Mouse (Mus musculus) layer of hippocampus, adult 2 months (tissue): ENCODE data around the gene Cfap43. TPM values are rescaled to one million over a fixed set of nuclear protein-coding genes. Genes with fewer than 3 reads are reported as not detected.
A peak's percentile ranks its signal among the peaks of the same experiment; 100 is the strongest.
"Not testable (repeated sequence)": the region's sequence is repeated elsewhere in the genome, so short reads cannot be mapped to it uniquely, and the experiment has no call there.

ENCODE experiments used
- DNase-seq, 2 experiments: peaks; one replicate each; pipeline ENCODE4 v3.0.0; 2022; ENCODE audit warnings: low spot score in 2 of 2
- H3K27ac ChIP-seq: fragments of 200-600 bp; 2 replicates; pipeline ENCODE4 v1.8.1; 2022
- H3K4me3 ChIP-seq: fragments of 200-600 bp; 2 replicates; pipeline ENCODE4 v1.8.1; 2022; ENCODE audit warnings: mild to moderate bottlenecking
- CTCF ChIP-seq: fragments of 200-600 bp; conservative IDR thresholded peaks from 2 replicates; pipeline ENCODE4 v1.8.1; 2022; ENCODE audit warnings: antibody characterized with exemption, mild to moderate bottlenecking, moderate library complexity
- total RNA-seq, 2 experiments: library from RNA; stranded (reverse); gene quantifications; 2 replicates each; pipeline ENCODE4 v1.2.3; 2021

Cfap43 gene
- total RNA-seq, 2 experiments from 2014 or later = 0.37 to 0.95 TPM

GRCm38 (mm10) chr19:47849735-47850134 is 69.4 kb downstream of the Cfap43 start:
- Histone ChIP-seq H3K27ac (no peak overlapping the region), H3K4me3 (no peak overlapping the region)
- no peak for TF ChIP-seq CTCF
- no peak for DNase-seq

- not testable (repeated sequence) for DNase-seq, H3K4me3 ChIP-seq, H3K27ac ChIP-seq
Observed at GRCm38 (mm10) chr19:47841234-47841633, 77.9 kb downstream of the Cfap43 start.

- DNase-seq = no peak
- Histone ChIP-seq H3K27ac (peak overlapping the region; percentile 43; the same call in 1 of the 2 replicates), H3K4me3 (peak overlapping the region; percentile 63)
- TF ChIP-seq CTCF = no peak
Observed at GRCm38 (mm10) chr19:47837527-47837901, 81.6 kb downstream of the Cfap43 start.

GRCm38 (mm10) chr19:47836701-47837526 is 82.2 kb downstream of the Cfap43 start:
- peak; percentile 81 for TF ChIP-seq CTCF
- Histone ChIP-seq H3K4me3 (peak overlapping the region; percentile 63), H3K27ac (peak overlapping the region; percentile 43; the same call in 1 of the 2 replicates)
- DNase-seq = peak in 1 of 2 experiments; percentile 47

GRCm38 (mm10) chr19:47835776-47836175 is 83.3 kb downstream of the Cfap43 start:
- no peak for DNase-seq
- H3K4me3 ChIP-seq = no peak overlapping the region
- H3K27ac ChIP-seq = no peak overlapping the region
- TF ChIP-seq CTCF = no peak

GRCm38 (mm10) chr19:47834614-47835013 is 84.5 kb downstream of the Cfap43 start:
- no peak for TF ChIP-seq CTCF
- no peak for DNase-seq

GRCm38 (mm10) chr19:47832316-47832715 is 86.8 kb downstream of the Cfap43 start:
- Histone ChIP-seq H3K4me3 (no peak overlapping the region), H3K27ac (no peak overlapping the region)
- no peak for DNase-seq
- TF ChIP-seq CTCF = no peak

More at GRCm38 (mm10) chr19:47834614-47835013, 84.5 kb downstream of the Cfap43 start:
- no peak overlapping the region for H3K4me3 ChIP-seq
- no peak overlapping the region for H3K27ac ChIP-seq

GRCm38 (mm10) chr19:47831111-47831510 is 88.0 kb downstream of the Cfap43 start:
- no peak for DNase-seq
- no peak overlapping the region for H3K4me3 ChIP-seq
- H3K27ac ChIP-seq = no peak overlapping the region
- TF ChIP-seq CTCF = no peak

- Histone ChIP-seq H3K27ac (no peak overlapping the region), H3K4me3 (no peak overlapping the region)
- TF ChIP-seq CTCF = no peak
- DNase-seq = no peak
Observed at GRCm38 (mm10) chr19:47829913-47830450, 89.1 kb downstream of the Cfap43 start.

GRCm38 (mm10) chr19:47824026-47824425 is 95.1 kb downstream of the Cfap43 start:
- DNase-seq = no peak
- TF ChIP-seq CTCF = no peak
- no peak overlapping the region for H3K27ac ChIP-seq
- H3K4me3 ChIP-seq = no peak overlapping the region

GRCm38 (mm10) chr19:47822143-47822796 is 96.8 kb downstream of the Cfap43 start:
- DNase-seq = no peak

GRCm38 (mm10) chr19:47821494-47821872 is 97.6 kb downstream of the Cfap43 start:
- no peak overlapping the region for H3K4me3 ChIP-seq
- DNase-seq = no peak
- no peak overlapping the region for H3K27ac ChIP-seq
- no peak for TF ChIP-seq CTCF

More at GRCm38 (mm10) chr19:47822143-47822796, 96.8 kb downstream of the Cfap43 start:
- Histone ChIP-seq H3K4me3 (no peak overlapping the region), H3K27ac (no peak overlapping the region)
- peak; percentile 26 for TF ChIP-seq CTCF

- peak; percentile 79 for TF ChIP-seq CTCF
- Histone ChIP-seq H3K27ac (no peak overlapping the region), H3K4me3 (no peak overlapping the region)
- DNase-seq = peak; percentile 80 to 86
Observed at GRCm38 (mm10) chr19:47820832-47821493, 98.1 kb downstream of the Cfap43 start.
